Mouse (Mus musculus) kidney, postnatal 0 days (tissue): Measurements from ENCODE around the gene H1f0. TPM values are rescaled to one million over a fixed set of nuclear protein-coding genes. Genes with fewer than 3 reads are reported as not detected.
A peak's percentile ranks its signal among the peaks of the same experiment; 100 is the strongest.

Source experiments
- ATAC-seq: fragments of 200-750 bp; cut with Nextera tagmentation; replicated peaks from 2 replicates; pipeline ENCODE4 v1.8.0; 2017; ENCODE audit warnings: low read depth, moderate number of reproducible peaks, moderate TSS enrichment, moderate library complexity; ENCODE audit not compliant: low FRiP score
- DNase-seq: peaks from one replicate; pipeline ENCODE4 v3.0.0-alpha.2; 2016; ENCODE audit warnings: low spot score
- H3K27ac ChIP-seq: fragments of 300-500 bp; sonication (generic); 2 replicates; pipeline ENCODE4 v1.5.1; 2014; ENCODE audit warnings: mild to moderate bottlenecking
- H3K27me3 ChIP-seq: fragments of 300-500 bp; sonication (generic); 2 replicates; pipeline ENCODE4 v1.6.1; 2014; ENCODE audit warnings: low read length, mixed read lengths; ENCODE audit not compliant: insufficient read depth
- H3K36me3 ChIP-seq: fragments of 300-500 bp; sonication (generic); 2 replicates; pipeline ENCODE4 v1.6.1; 2014; ENCODE audit warnings: low read length, mixed read lengths; ENCODE audit not compliant: insufficient read depth
- H3K4me1 ChIP-seq: fragments of 300-500 bp; sonication (generic); replicated peaks from 2 replicates; pipeline ENCODE4 v1.6.1; 2014; ENCODE audit warnings: antibody characterized with exemption, low read length, mixed read lengths; ENCODE audit not compliant: insufficient read depth
- H3K4me2 ChIP-seq: fragments of 300-500 bp; sonication (generic); 2 replicates; pipeline ENCODE4 v1.6.1; 2014; ENCODE audit warnings: mild to moderate bottlenecking, low read length, moderate library complexity, mixed read lengths
- H3K4me3 ChIP-seq: fragments of 300-500 bp; sonication (generic); replicated peaks from 2 replicates; pipeline ENCODE4 v1.5.1; 2014; ENCODE audit warnings: low read depth, low read length
- H3K9ac ChIP-seq: fragments of 300-500 bp; sonication (generic); 2 replicates; pipeline ENCODE4 v1.6.1; 2014; ENCODE audit warnings: low read depth, low read length
- H3K9me3 ChIP-seq: fragments of 300-500 bp; sonication (generic); replicated peaks from 2 replicates; pipeline ENCODE4 v1.6.1; 2016; ENCODE audit warnings: low read length, inconsistent platforms, mixed read lengths
- CTCF ChIP-seq: IDR thresholded peaks from 2 replicates; pipeline ENCODE4 v1.5.1; 2016; ENCODE audit warnings: antibody characterized with exemption, low read depth, mild to moderate bottlenecking, moderate library complexity
- WGBS: fragments of 180-500 bp; shearing (Covaris S2); extraction: QIAGEN DNeasy Blood & Tissue Kit; methylation state at CpG from one replicate; pipeline ENCODE4 v1.1.7; 2014; 5-methylcytosine and 5-hydroxymethylcytosine counted together
- polyA plus RNA-seq: library from polyadenylated mRNA; unstranded; fragments of >200 nt; fragmentation: Nextera tagmentation; extraction: Ambion mirVana; gene quantifications from 2 replicates; pipeline ENCODE4 v1.2.1, GENCODE M21; 2015

H1f0 gene
- polyA plus RNA-seq, 1 experiment from 2014 or later, result 524 TPM

DNA sequence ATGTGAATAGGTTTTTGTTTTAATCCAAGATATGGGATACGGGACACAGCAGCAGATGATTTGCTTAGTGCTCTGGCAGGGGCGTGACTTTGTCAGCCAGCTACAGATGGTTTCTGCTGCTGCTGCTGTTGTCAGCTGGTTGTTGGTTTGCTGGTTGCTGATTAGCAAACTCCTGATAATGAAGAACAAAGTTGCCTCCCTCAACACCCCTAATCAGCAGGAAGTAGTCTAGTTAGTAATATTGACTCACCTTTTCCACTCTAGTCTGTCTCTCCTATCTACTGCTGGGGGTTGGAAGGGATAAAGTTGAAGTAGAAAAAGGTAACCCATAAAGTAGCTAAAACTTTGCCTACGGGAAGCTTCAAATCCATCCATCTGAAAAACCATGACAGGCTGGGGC is 39.4 kb downstream of the H1f0 start:
- Histone ChIP-seq H3K9ac (no peak overlapping the region), H3K27ac (no peak overlapping the region), H3K4me2 (no peak overlapping the region), H3K4me1 (no peaks in the 10 kb centered on the region; the same call in 1 of the 2 replicates), H3K27me3 (no peaks in the 10 kb centered on the region), H3K36me3 (no peaks in the 10 kb centered on the region), H3K4me3 (no peak overlapping the region), H3K9me3 (no peaks in the 10 kb centered on the region)
- ATAC-seq (no peak), DNase-seq (no peak)
- no peak for TF ChIP-seq CTCF
- WGBS, result 73% methylated on average over 3 of the region's 3 CpGs

DNA sequence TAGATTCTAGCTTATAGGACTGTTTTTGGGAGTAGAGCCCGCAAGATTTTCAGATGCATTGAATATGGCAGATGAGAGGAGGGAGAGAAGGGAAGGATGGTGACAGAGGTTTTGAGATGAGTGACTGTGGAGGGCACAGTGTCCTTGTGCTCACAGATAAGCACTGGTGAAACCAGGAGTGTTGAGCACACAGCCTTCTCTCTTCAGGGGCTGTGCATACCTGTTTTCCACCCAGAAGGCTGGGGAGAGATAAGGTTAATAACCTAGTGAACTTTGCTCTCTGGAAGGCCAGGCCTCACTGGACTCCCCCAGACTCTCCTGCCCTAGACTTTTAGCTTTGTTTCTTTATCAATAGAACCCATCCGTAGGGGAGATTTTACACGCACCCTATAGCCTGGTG is 40.2 kb downstream of the H1f0 start:
- no peak for DNase-seq
- Histone ChIP-seq H3K4me2 (no peak overlapping the region), H3K9me3 (no peaks in the 10 kb centered on the region), H3K27ac (no peak overlapping the region), H3K9ac (no peak overlapping the region), H3K27me3 (no peaks in the 10 kb centered on the region), H3K36me3 (no peaks in the 10 kb centered on the region), H3K4me3 (no peak overlapping the region), H3K4me1 (no peaks in the 10 kb centered on the region; the same call in 1 of the 2 replicates)
- no peak for TF ChIP-seq CTCF
- 78% methylated on average over 3 of the region's 3 CpGs for WGBS
- no peak for ATAC-seq

DNA sequence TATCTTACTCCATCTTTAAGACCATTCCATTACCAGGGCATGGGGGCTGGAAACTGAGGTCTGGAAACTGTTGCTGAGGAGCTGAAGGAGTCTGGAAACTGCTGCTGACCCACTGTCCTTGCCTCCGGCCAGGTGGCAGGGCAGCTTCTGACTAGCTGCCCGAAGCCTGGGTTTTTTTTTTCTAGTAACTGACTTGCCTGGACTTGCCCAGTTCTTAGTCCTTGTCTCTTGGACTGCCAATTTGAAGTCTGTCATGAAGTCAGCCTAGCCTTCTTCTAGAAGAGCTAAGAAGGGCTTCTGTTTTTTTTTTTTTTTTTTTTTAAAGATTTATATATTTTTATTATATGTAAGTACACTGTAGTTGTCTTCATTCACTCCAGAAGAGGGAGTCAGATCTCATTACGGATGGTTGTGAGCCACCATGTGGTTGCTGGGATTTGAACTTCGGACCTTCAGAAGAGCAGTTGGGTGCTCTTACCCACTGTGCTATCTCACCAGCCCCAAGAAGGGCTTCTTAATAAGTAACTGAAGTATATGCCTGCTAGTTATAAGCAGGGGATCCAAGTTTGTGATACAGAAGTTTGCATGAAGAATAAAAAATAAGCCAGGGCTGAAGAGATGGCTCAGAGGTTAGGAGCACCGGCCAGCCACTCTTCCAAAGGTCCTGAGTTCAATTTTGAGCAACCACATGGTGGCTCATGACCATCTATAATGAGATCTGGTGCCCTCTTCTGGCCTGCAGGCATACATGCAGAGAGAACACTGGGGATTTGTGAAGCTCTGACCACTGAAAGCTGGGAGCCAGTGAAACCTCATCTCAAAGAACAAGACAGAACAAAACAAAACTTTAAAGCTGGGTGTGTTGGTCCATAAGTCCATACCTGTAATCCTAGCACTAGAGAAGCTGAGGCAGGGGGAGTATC is 43.1 kb downstream of the H1f0 start:
- Histone ChIP-seq H3K4me3 (no peak overlapping the region), H3K9me3 (no peaks in the 10 kb centered on the region), H3K27me3 (no peaks in the 10 kb centered on the region), H3K4me1 (peaks cover 12% of the 10 kb centered on the region; the same call in 1 of the 2 replicates), H3K9ac (no peak overlapping the region), H3K36me3 (no peaks in the 10 kb centered on the region), H3K27ac (no peak overlapping the region), H3K4me2 (no peak overlapping the region)
- 67% methylated on average over 5 of the region's 5 CpGs for WGBS
- peak; percentile 90 for TF ChIP-seq CTCF
- DNase-seq (peak; percentile 76), ATAC-seq (no peak)

DNA sequence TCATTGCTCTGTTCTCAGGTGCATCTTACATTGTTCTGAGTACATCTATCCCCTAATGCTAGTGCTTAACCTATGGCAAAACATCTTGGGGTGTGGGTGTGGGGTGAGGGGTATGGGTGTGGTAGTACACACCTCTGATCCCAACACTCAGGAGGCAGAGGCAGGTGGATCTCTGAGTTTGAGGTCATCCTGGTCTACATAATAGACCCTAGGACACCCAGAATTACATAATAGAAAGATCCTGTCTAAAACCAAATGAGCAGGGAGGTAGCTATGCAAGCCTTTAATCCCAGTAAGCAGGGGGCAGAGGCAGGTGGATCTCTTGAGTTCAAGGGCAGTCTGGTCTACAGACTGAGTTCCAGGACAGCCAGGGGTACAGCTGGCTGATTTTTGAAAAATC is 45.5 kb downstream of the H1f0 start:
- Histone ChIP-seq H3K4me2 (no peak overlapping the region), H3K27ac (no peak overlapping the region), H3K9ac (no peak overlapping the region), H3K36me3 (peaks cover 9% of the 10 kb centered on the region; the same call in 1 of the 2 replicates), H3K4me1 (peaks cover 12% of the 10 kb centered on the region; the same call in 1 of the 2 replicates), H3K9me3 (no peaks in the 10 kb centered on the region), H3K4me3 (no peak overlapping the region), H3K27me3 (no peaks in the 10 kb centered on the region)
- no peak for TF ChIP-seq CTCF
- DNase-seq (no peak), ATAC-seq (no peak)

DNA sequence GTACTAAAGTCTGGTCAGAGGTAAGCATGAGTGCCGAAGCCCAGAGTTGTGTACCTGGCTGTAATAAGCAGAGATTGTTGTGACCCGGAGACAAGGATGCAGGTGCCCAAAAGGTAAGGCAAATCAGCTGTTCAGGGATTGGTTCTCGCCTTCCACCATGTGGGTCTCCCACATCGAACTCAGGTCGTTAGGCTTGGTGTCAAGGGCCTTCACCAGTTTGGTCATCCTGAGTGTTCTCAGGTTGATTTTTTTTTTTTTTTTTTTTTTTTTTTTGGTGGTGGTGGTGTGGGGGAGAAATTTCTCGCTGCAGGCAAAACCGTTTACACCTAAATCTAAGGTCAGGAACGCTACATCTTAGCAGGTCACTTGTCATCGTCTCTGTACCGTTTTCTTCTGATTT is 46.2 kb downstream of the H1f0 start:
- DNase-seq (no peak), ATAC-seq (no peak)
- 32% methylated on average over 10 of the region's 10 CpGs for WGBS
- TF ChIP-seq CTCF, result no peak
- H3K27me3 ChIP-seq, result no peaks in the 10 kb centered on the region
- peaks cover 15% of the 10 kb centered on the region for H3K36me3 ChIP-seq
- peak overlapping the region; percentile 80 for H3K9ac ChIP-seq
- peak overlapping the region; percentile 85 for H3K27ac ChIP-seq
- H3K9me3 ChIP-seq, result no peaks in the 10 kb centered on the region
- H3K4me2 ChIP-seq, result peak overlapping the region; percentile 81
- H3K4me1 ChIP-seq, result peaks cover 12% of the 10 kb centered on the region; the same call in 1 of the 2 replicates
- H3K4me3 ChIP-seq, result peak overlapping the region; percentile 79

DNA sequence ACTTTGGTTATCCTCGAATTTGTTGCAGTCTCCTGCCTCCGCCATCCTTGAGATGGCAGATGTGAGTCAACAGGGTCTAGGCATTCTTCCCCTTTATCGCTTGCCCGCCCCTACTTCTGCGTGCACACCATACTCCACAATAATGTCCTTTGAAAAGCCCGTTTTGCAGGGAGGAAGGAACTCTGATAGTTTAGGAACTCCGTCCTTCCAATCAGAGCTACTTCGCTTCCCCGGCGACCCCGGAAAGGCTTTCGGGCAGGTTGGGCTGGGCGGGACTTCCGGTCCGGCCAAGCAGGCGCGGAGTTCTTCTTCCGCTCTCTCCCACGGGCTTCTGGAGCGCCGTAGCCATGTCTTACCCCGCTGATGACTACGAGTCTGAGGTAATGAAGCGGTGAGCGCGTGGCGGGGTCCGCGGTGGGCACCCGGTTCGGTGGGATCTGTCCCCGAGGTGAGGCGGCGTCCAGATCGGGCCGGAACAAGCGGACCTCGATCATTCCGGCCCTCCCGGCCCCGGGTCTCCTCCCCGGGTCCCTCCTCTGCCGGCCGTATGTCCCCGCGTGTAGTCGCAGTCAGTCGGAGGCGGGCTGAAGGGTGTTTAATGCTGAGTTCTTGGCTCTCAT is 46.8 kb downstream of the H1f0 start, which contains the start of gene Eif3l:
Eif3l (plus strand) TSS at position 267 of the 620 bp plus-strand sequence.
- Histone ChIP-seq H3K36me3 (peaks cover 17% of the 10 kb centered on the region), H3K9ac (peak within 1 kb of the TSS; percentile 80), H3K9me3 (no peaks in the 10 kb centered on the region), H3K27me3 (no peaks in the 10 kb centered on the region), H3K27ac (peak within 1 kb of the TSS; percentile 85), H3K4me2 (peak within 1 kb of the TSS; percentile 81), H3K4me3 (peak within 1 kb of the TSS; percentile 79), H3K4me1 (peaks cover 12% of the 10 kb centered on the region; the same call in 1 of the 2 replicates)
- ATAC-seq (peak; percentile 81), DNase-seq (peak; percentile 95)
- TF ChIP-seq CTCF, result peak; percentile 19; the same call in 1 of the 2 replicates
- 1% methylated on average over 49 of the region's 49 CpGs for WGBS
